7 mouse cellular contexts compared by ENCODE assay signal in genomic region chr12:99467884-99468311, GRCm38 (mm10).
DNase-seq lines count a peak whose midpoint lies in the region; ATAC-seq and TF ChIP-seq lines count a peak whose summit lies in the region.

No protein-coding gene starts in this region.

- peak; percentile 83 for DNase-seq in CD4-positive helper T cell, adult 2 months (ENCODE audit: low read depth, low spot score)
- no peak for DNase-seq in G1E (ENCODE audit: low spot score)
- DNase-seq in embryonic facial prominence, embryonic 11.5 days (ENCODE audit: low spot score), result no peak
- peak; percentile 36 to 37 for DNase-seq in heart, postnatal 36 days
- DNase-seq in liver, embryonic 13.5 days, result peak; percentile 13
- DNase-seq in ovary, postnatal 36 days (ENCODE audit: low spot score), result no peak

- H3K27ac ChIP-seq in embryonic facial prominence, embryonic 11.5 days (replicated peaks; ENCODE audit: low read depth, low read length), result no peak overlapping the region
- no peak overlapping the region for H3K27ac ChIP-seq in liver, embryonic 13.5 days

- intact Hi-C loops in heart, postnatal 36 days (cut with DNase I), result no loop called here

- H3K36me3 ChIP-seq in G1E (replicated peaks) (no peaks in the 10 kb centered on the region), myocyte (ENCODE audit: control insufficient read depth, insufficient read depth) (no peaks in the 10 kb centered on the region)
- no peaks in the 10 kb centered on the region for H3K36me3 ChIP-seq in embryonic facial prominence, embryonic 11.5 days (replicated peaks; ENCODE audit: control insufficient read depth, insufficient read depth, low read depth, low read length)
- no peaks in the 10 kb centered on the region for H3K36me3 ChIP-seq in liver, embryonic 13.5 days

- H3K9me3 ChIP-seq in G1E (replicated peaks), result peaks cover 28% of the 10 kb centered on the region
- H3K9me3 ChIP-seq in embryonic facial prominence, embryonic 11.5 days (replicated peaks; ENCODE audit: control insufficient read depth, low read length), result no peaks in the 10 kb centered on the region
- H3K9me3 ChIP-seq in liver, embryonic 13.5 days (replicated peaks), result no peaks in the 10 kb centered on the region

- TF ChIP-seq CTCF in G1E (IDR thresholded peaks at IDR 0.05; ENCODE audit: low read depth, low read length), result no peak

- no peaks in the 10 kb centered on the region for H3K79me2 ChIP-seq in myocyte (ENCODE audit: control insufficient read depth, insufficient read depth)

- no peak for TF ChIP-seq POLR2A in myocyte (IDR thresholded peaks at IDR 0.05; ENCODE audit: insufficient read length, low read depth)

- no peaks in the 10 kb centered on the region; the same call in 1 of the 2 replicates for H3K27me3 ChIP-seq in G1E (ENCODE audit: insufficient read depth, low read length)
- no peaks in the 10 kb centered on the region for H3K27me3 ChIP-seq in embryonic facial prominence, embryonic 11.5 days (ENCODE audit: control insufficient read depth, insufficient read depth, low read length)
- no peaks in the 10 kb centered on the region for H3K27me3 ChIP-seq in liver, embryonic 13.5 days
- no peaks in the 10 kb centered on the region for H3K27me3 ChIP-seq in myocyte (ENCODE audit: control insufficient read depth, insufficient read depth, insufficient read length)

- ATAC-seq in G1E (ENCODE audit: extremely low read depth, insufficient number of reproducible peaks, low FRiP score, poor library complexity, severe bottlenecking), result 0 out of 2 replicates have a peak, but pooled peaks have one; percentile 16
- ATAC-seq in embryonic facial prominence, embryonic 11.5 days (replicated peaks; ENCODE audit: insufficient number of reproducible peaks, low FRiP score, low TSS enrichment, low read depth), result peak; percentile 67
- ATAC-seq in liver, embryonic 13.5 days (ENCODE audit: low read depth), result peak; percentile 71

- WGBS in embryonic facial prominence, embryonic 11.5 days, result 75% methylated on average over 15 of the region's 15 CpGs
- WGBS in liver, embryonic 13.5 days (ENCODE audit: insufficient replicate concordance), result 16% methylated on average over 15 of the region's 15 CpGs

- H3K9ac ChIP-seq in embryonic facial prominence, embryonic 11.5 days (replicated peaks; ENCODE audit: low read length), result no peak overlapping the region
- peak overlapping the region; percentile 23; the same call in 1 of the 2 replicates for H3K9ac ChIP-seq in liver, embryonic 13.5 days

- no peak overlapping the region for H3K4me3 ChIP-seq in G1E (ENCODE audit: low read depth, low read length)
- H3K4me3 ChIP-seq in embryonic facial prominence, embryonic 11.5 days (ENCODE audit: low read depth, low read length), result no peak overlapping the region
- H3K4me3 ChIP-seq in liver, embryonic 13.5 days (replicated peaks), result peak overlapping the region; percentile 15
- no peak overlapping the region for H3K4me3 ChIP-seq in myocyte

- H3ac ChIP-seq in myocyte (ENCODE audit: control insufficient read depth, insufficient read length), result no peak overlapping the region

- no peak overlapping the region for H3K4me2 ChIP-seq in embryonic facial prominence, embryonic 11.5 days (ENCODE audit: low read depth, low read length)
- H3K4me2 ChIP-seq in liver, embryonic 13.5 days, result peak overlapping the region; percentile 55
- peak overlapping the region; percentile 50 for H3K4me2 ChIP-seq in myocyte (ENCODE audit: low read depth)

- H3K4me1 ChIP-seq in G1E (ENCODE audit: insufficient read depth, low read depth, low read length), result no peaks in the 10 kb centered on the region
- no peaks in the 10 kb centered on the region for H3K4me1 ChIP-seq in embryonic facial prominence, embryonic 11.5 days (ENCODE audit: control insufficient read depth, insufficient read depth, low read length)
- H3K4me1 ChIP-seq in liver, embryonic 13.5 days (replicated peaks), result peaks cover 14% of the 10 kb centered on the region

TF ChIP-seq in myocyte, 11 proteins besides CTCF, POLR2A, EP300 and RAD21:
- TF ChIP-seq TCF3 (IDR thresholded peaks at IDR 0.05; ENCODE audit: insufficient read length, low read depth), result no peak
- TF ChIP-seq TCF12 (IDR thresholded peaks at IDR 0.05; ENCODE audit: insufficient read depth, poor library complexity, severe bottlenecking), result no peak
- no peak for TF ChIP-seq E2F4 (IDR thresholded peaks at IDR 0.05; ENCODE audit: insufficient read depth)
- no peak for TF ChIP-seq POLR2AphosphoS2 (IDR thresholded peaks at IDR 0.05; ENCODE audit: insufficient read length, low read depth)
- no peak for TF ChIP-seq SRF (IDR thresholded peaks at IDR 0.05; ENCODE audit: control insufficient read depth, insufficient read length, low read depth)
- no peak for TF ChIP-seq MAX (IDR thresholded peaks at IDR 0.05; ENCODE audit: low read depth)
- no peak for TF ChIP-seq CEBPB (IDR thresholded peaks at IDR 0.05; ENCODE audit: insufficient read depth, poor library complexity, severe bottlenecking)
- no peak for TF ChIP-seq REST (IDR thresholded peaks at IDR 0.05; ENCODE audit: insufficient read depth, insufficient read length)
- no peak for TF ChIP-seq MYOD1 (IDR thresholded peaks at IDR 0.05; ENCODE audit: control insufficient read depth in 1 of 3, insufficient read length in 2 of 3, low read depth in 2 of 3)
- TF ChIP-seq MYOG (IDR thresholded peaks at IDR 0.05; ENCODE audit: control insufficient read depth in 1 of 3, insufficient read depth in 1 of 3, insufficient read length in 2 of 3, low read depth in 2 of 3), result no peak
- no peak for TF ChIP-seq USF1 (IDR thresholded peaks at IDR 0.05; ENCODE audit: low read depth)

Comparison
In these comparisons a context has a peak if more than half of its experiments do, and no peak if none do; other contexts are left out.
1. DNase-seq: peak in CD4-positive helper T cell, adult 2 months (single experiment), heart, postnatal 36 days (2 of 2) and liver, embryonic 13.5 days (single experiment); none in G1E (single experiment), embryonic facial prominence, embryonic 11.5 days (single experiment) and ovary, postnatal 36 days (single experiment).
2. ATAC-seq: peak in every context shown above with its lines; median percentile 71 in liver, embryonic 13.5 days; 67 in embryonic facial prominence, embryonic 11.5 days; 16 in G1E.